Mouse (Mus musculus) thymus, adult 18-20 months (tissue): ENCODE data around the gene Sp110.
A peak's percentile ranks its signal among the peaks of the same experiment; 100 is the strongest.
"Not testable (repeated sequence)": the region's sequence is repeated elsewhere in the genome, so short reads cannot be mapped to it uniquely, and the experiment has no call there.

ENCODE experiments used
- DNase-seq, 2 experiments: peaks; one replicate each; pipeline ENCODE4 v3.0.0; 2022; ENCODE audit warnings: mixed read lengths in 2 of 2

Gene Sp110

GRCm38 (mm10) chr1:85598271-85599012, at the start of gene Sp110:
Gene Sp110, minus strand, starts transcription at chr1:85598817.
- DNase-seq, result peak; percentile 22 to 35

DNA sequence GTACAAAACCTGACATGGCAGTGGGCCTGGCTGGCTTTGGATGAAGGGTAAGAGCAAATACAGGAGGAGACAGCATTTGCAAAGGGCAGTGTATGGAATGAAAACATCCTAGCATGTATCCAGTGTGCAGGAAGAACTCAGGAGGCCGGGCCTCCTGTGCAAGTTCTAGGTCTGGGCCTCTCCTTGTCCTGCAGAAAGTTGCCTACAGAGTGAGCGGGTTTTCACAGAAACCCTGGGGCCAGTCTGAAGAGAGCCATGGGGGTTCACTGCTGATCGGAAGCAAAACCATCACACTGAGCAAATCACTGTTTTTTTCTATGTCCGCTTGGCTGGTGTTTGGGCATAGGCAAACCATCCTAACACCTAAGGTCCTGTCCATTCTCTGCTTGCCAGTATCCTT, 39.5 kb upstream of the Sp110 start:
- peak in 1 of 2 experiments; percentile 19 for DNase-seq

GRCm38 (mm10) chr1:85636936-85637335, 38.3 kb upstream of the Sp110 start:
- DNase-seq, result not testable (repeated sequence)

- not testable (repeated sequence) for DNase-seq
Measured at GRCm38 (mm10) chr1:85618689-85619088, 20.1 kb upstream of the Sp110 start.

DNA sequence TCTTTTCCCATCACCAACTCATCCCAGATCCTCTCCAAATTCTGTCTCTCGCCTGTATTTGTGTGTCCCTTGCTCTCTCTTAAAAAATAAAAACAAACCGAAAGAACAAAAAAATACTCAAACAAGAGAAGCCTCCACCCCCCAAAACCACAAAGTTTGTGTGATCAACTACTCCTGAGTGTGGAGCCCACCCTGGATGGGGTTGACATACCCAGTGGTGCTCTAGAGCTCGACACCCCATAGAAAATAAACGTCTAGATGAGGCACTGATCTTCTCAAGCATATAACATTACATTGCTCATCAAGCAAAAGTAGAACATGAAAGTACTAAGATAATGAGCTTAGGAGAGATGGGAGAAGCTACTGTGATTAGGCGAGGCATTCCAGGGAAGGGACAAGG, 18.5 kb upstream of the Sp110 start:
- DNase-seq, result not testable (repeated sequence)

GRCm38 (mm10) chr1:85615819-85616218, 17.2 kb upstream of the Sp110 start:
- DNase-seq, result not testable (repeated sequence)

DNA sequence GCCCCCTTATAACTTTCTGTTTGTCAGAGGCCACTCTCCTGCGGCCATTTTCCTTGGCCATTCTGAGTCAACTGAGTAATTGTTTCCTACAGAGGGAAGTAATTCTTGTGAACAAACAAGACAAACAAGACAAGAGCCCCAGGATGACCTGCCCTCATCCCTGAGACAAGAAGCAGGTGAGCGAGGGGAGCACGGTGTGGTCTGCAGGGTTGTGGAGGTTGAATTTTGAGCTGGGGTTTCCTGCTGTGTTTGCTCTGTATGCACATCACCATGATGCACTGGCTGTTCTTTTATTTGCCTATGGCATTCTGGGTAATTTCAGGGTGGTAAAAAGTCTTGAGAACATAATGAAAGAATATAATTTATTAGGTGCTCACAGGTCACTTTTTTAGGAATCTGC, 16.5 kb upstream of the Sp110 start:
- DNase-seq, result not testable (repeated sequence)

DNA sequence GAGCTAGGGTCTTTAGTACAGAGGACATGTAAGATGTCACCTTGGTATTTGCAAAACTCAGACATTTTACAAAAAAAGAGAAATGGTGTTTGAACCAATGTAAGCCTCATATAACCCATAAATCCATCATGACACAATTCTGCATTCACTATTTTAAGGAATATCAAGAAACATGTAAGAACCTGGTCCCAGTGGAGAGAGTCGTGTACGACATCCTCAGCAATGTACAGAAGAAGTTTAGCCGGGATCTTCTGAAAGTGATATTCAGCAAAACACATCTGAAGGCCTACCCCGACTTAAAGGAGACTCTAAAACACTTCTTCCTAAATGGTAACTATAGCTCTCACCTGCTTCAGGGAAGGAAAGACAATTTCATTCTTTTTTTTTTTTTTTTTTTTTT, 12.0 kb upstream of the Sp110 start:
- not testable (repeated sequence) for DNase-seq

DNA sequence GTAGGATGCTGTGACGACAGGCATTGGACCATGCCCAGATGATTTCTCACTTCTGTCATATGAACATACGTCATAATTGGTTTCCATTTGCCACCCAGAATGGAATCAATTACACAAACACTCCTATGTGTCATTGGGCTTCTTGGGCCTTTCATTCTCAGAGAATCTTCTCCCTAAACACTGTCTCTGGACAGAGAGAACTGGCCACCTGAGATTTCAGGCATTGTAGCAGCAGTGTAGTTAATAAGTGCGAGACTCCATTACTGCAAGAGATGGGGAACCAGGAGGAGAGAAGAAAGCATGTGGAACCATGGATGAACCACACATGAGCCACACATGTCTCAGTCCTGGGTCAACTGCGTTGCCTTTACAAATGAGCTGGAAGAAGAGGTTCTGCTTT, 9.7 kb upstream of the Sp110 start:
- not testable (repeated sequence) for DNase-seq

GRCm38 (mm10) chr1:85604341-85604740, 5.7 kb upstream of the Sp110 start:
- DNase-seq, result not testable (repeated sequence)

DNA sequence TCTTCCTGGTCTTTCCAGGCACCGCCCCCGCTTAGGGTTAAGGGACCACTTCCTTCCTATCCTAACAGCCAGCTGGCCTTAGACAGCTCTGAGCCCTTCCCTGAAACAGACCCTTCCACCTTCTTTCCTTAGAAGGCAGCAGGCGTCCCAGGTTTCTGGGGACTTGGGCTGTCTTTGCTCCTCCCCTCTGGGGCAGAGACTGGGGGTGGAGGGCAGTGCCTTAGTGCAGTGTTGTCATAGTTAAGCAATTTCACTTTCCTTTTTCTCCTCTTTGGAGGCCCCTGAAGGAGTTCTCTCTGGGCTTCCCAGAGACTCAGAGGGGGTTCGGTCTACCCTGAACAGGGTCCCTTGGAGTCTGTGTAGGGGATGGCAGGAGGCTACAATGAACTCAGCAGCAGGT, 2.2 kb upstream of the Sp110 start:
- DNase-seq, result peak; percentile 47 to 66

- DNase-seq, result not testable (repeated sequence)
Measured at GRCm38 (mm10) chr1:85600078-85600477, 1.5 kb upstream of the Sp110 start, which contains the start of gene Sp140. Gene Sp140, plus strand, starts transcription at chr1:85600378.

DNA sequence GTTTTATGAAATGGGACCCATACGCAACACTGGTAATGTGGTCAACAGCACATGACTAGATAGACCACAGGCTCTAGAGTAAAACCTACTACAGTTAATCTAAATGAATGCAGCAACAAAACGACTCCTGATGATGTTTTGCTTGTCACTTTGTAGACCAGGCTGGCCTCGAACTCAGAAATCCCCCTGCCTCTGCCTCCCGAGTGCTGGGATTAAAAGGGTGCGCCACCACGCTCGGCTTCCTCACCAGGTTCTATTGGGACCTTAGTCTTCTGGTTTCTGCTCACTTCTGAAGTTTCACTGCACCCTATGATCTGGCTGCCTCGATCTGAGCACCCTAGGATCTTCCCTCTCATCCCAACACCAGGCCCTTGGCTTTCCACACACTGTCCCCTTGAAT, 6.1 kb downstream of the Sp110 start:
- not testable (repeated sequence) for DNase-seq

GRCm38 (mm10) chr1:85588697-85589096, 9.9 kb downstream of the Sp110 start:
- DNase-seq, result not testable (repeated sequence)

GRCm38 (mm10) chr1:85581518-85581917, 17.1 kb downstream of the Sp110 start:
- DNase-seq, result not testable (repeated sequence)

DNA sequence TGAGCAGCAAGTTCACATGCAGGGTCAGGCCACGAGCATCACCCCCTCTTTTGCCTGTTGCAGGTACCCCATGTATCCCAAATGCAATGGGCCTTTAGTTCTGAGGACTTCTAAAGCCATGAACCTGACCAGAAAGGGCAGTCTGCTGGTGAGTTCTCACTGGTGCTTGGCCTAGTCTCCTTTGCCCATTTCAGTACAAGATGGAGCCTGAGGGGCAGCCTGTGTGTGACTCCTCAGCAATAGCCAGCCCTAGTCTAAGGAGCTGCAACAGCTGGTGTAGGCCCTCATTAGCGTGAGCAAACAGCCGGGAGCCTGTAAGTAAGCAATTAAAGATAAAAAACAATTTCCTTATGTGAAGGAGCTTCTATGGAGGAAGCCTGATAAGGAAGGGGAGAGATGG, 18.0 kb downstream of the Sp110 start:
- DNase-seq, result not testable (repeated sequence)

GRCm38 (mm10) chr1:85580148-85580534, 18.5 kb downstream of the Sp110 start:
- DNase-seq, result not testable (repeated sequence)

GRCm38 (mm10) chr1:85579199-85580147, 19.1 kb downstream of the Sp110 start:
- not testable (repeated sequence) for DNase-seq

- not testable (repeated sequence) for DNase-seq
Measured at GRCm38 (mm10) chr1:85578372-85579010, 20.1 kb downstream of the Sp110 start.

- DNase-seq, result not testable (repeated sequence)
Measured at GRCm38 (mm10) chr1:85575376-85575775, 23.2 kb downstream of the Sp110 start, which contains the start of gene G530012D18Rik. Gene G530012D18Rik, plus strand, starts transcription at chr1:85575676.

DNA sequence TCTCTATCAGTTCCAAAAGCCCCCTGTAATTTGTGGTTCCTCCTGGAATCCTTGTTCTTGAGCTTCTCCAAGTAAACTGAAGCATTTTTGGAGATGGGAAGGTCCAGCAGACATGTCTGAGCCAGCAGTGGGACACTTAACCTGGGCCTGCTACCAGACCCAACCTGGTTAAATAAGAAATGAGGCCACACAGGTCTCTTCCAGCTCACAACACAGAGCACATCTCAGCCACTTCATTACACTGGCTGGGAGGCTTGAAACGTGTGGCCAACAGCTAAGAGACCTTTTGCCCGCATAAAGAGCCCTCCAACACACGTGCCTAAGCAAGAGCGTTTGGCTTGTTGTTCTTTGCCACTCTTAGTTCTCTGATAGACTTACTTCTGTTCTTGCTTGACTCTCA, 25.1 kb downstream of the Sp110 start:
- not testable (repeated sequence) for DNase-seq

GRCm38 (mm10) chr1:85555261-85555660, 43.4 kb downstream of the Sp110 start:
- peak; percentile 11 to 16 for DNase-seq

GRCm38 (mm10) chr1:85546442-85546841, 52.2 kb downstream of the Sp110 start:
- DNase-seq, result not testable (repeated sequence)
